Comparison of ENCODE assay signal across 8 mouse cellular contexts in the genomic region with DNA sequence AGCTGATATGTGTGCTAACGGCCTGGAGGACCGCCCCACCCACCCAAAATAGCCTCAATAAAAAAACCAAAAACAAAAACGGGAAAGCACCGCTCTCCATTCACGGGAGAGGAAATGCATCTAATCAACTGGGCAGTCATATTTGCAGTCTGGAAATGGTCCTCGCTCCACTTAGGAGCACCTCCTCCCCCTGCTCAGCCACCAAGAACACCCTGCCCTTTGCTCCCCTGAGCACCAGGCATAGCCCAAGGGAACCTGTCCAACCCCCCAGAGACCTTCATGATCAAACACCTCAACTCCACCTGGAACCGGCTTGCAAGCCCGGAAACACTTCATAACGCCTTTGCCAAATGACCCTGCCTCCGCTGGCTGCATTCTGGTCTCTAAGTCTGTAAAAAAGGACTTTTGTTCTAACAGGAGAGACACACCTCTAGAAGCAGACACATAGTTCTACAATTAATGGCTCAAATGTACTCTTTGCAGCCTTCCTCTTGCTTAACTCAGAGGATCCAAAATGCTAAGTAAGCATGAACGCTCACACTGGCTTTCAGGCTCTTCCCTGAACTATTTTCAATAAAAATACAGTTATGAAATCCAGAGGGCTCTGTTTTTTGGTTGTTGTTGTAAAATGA. TPM values are rescaled to one million over a fixed set of nuclear protein-coding genes. Genes with fewer than 3 reads are reported as not detected.
DNase-seq lines count a peak whose midpoint lies in the region; ATAC-seq lines count a peak whose summit lies in the region.

No protein-coding gene starts in this region.

- peaks cover 41% of the 10 kb centered on the region for H3K4me1 ChIP-seq in embryonic facial prominence, embryonic 10.5 days
- H3K4me1 ChIP-seq in limb, embryonic 12.5 days (replicated peaks): peaks cover 32% of the 10 kb centered on the region

- H3K9me3 ChIP-seq in embryonic facial prominence, embryonic 10.5 days: no peaks in the 10 kb centered on the region
- no peaks in the 10 kb centered on the region for H3K9me3 ChIP-seq in limb, embryonic 12.5 days

- no peak for ATAC-seq in limb, embryonic 12.5 days (ENCODE audit: insufficient number of reproducible peaks, insufficient read depth, low FRiP score, low TSS enrichment, low read depth)

- 0 out of 2 replicates have a peak, but pooled peaks cover 4% of the 10 kb centered on the region for H3K27me3 ChIP-seq in embryonic facial prominence, embryonic 10.5 days (replicated peaks; ENCODE audit: low read depth, poor library complexity, severe bottlenecking)
- no peaks in the 10 kb centered on the region for H3K27me3 ChIP-seq in limb, embryonic 12.5 days
- no peaks in the 10 kb centered on the region for H3K27me3 ChIP-seq in splenic B cell, adult 2 months (ENCODE audit: control insufficient read depth, insufficient read depth, low read length, poor library complexity, severe bottlenecking)

- peaks cover 5% of the 10 kb centered on the region for H3K36me3 ChIP-seq in embryonic facial prominence, embryonic 10.5 days (replicated peaks)
- H3K36me3 ChIP-seq in limb, embryonic 12.5 days: no peaks in the 10 kb centered on the region
- H3K36me3 ChIP-seq in splenic B cell, adult 2 months (ENCODE audit: control insufficient read depth, insufficient read depth, low read length, poor library complexity, severe bottlenecking): no peaks in the 10 kb centered on the region

- H3K9ac ChIP-seq in limb, embryonic 12.5 days (replicated peaks): no peak overlapping the region

- H3K4me3 ChIP-seq in embryonic facial prominence, embryonic 10.5 days: peak overlapping the region; percentile 79
- H3K4me3 ChIP-seq in limb, embryonic 12.5 days (replicated peaks): peak overlapping the region; percentile 78

- peak overlapping the region; percentile 65 for H3K4me2 ChIP-seq in limb, embryonic 12.5 days

- peak; percentile 97 for DNase-seq in heart, adult 11 months
- DNase-seq in heart, postnatal 4 days: no peak
- DNase-seq in embryonic facial prominence, embryonic 10.5 days (ENCODE audit: low spot score): peak; percentile 34
- peak; percentile 36 to 42 for DNase-seq in heart, postnatal 14 days
- DNase-seq in splenic B cell, adult 2 months (ENCODE audit: low read depth, low spot score): peak; percentile 51
- no peak for DNase-seq in left cerebral cortex, adult 8-10 months (ENCODE audit: low spot score in 2 of 2)
- DNase-seq in cerebellum, postnatal 4 days (ENCODE audit: low spot score in 2 of 2): no peak

- intact Hi-C loops in heart, postnatal 14 days (cut with DNase I): loop anchor here (5.0 to 10.0 kb wide), 3 partner anchors 64 to 321 kb away; partner anchors contain the start of genes Efcab11 and Tdp1

- 49% methylated on average over 11 of the region's 11 CpGs for WGBS in embryonic facial prominence, embryonic 10.5 days
- WGBS in limb, embryonic 12.5 days: 13% methylated on average over 11 of the region's 11 CpGs

- peak overlapping the region; percentile 65 for H3K27ac ChIP-seq in embryonic facial prominence, embryonic 10.5 days (replicated peaks)
- peak overlapping the region; percentile 85 for H3K27ac ChIP-seq in limb, embryonic 12.5 days

RNA-seq across cellular contexts. Expression of gene Foxn3, which starts 2.6 kb away (rescaled TPM):
- 100 to 1,000 TPM; 113 to 131 TPM for total RNA-seq in heart, postnatal 4 days (2021)
- 64.7 and 65.3 TPM in 2 replicates for polyA plus RNA-seq in embryonic facial prominence, embryonic 10.5 days (2016; fragmentation: Nextera tagmentation; extraction: Ambion mirVana)
- total RNA-seq in heart, postnatal 14 days (2021): 100 to 1,000 TPM; 126 to 142 TPM
- 110 and 115 TPM in 2 replicates for polyA plus RNA-seq in limb, embryonic 12.5 days (2016; fragmentation: Nextera tagmentation; extraction: Ambion mirVana)
- total RNA-seq in left cerebral cortex, adult 8-10 months (2022): 10 to 100 TPM; 57.4 to 62.5 (median 60.3) TPM

Comparison
In these comparisons a context has a peak if more than half of its experiments do, and no peak if none do; other contexts are left out.
1. DNase-seq: peak in heart, adult 11 months (single experiment), embryonic facial prominence, embryonic 10.5 days (single experiment), heart, postnatal 14 days (2 of 2) and splenic B cell, adult 2 months (single experiment); none in heart, postnatal 4 days (single experiment), left cerebral cortex, adult 8-10 months (0 of 2) and cerebellum, postnatal 4 days (0 of 2).